Mouse (Mus musculus): ENCODE measurements around the gene Hspa2. TPM values are rescaled to one million over a fixed set of nuclear protein-coding genes. Genes with fewer than 3 reads are reported as not detected.
A peak's percentile ranks its signal among the peaks of the same experiment; 100 is the strongest.

Gene Hspa2
- 11.0 and 12.5 TPM in 2 replicates for polyA plus RNA-seq (2015; fragmentation: Nextera tagmentation; extraction: Ambion mirVana)

DNA sequence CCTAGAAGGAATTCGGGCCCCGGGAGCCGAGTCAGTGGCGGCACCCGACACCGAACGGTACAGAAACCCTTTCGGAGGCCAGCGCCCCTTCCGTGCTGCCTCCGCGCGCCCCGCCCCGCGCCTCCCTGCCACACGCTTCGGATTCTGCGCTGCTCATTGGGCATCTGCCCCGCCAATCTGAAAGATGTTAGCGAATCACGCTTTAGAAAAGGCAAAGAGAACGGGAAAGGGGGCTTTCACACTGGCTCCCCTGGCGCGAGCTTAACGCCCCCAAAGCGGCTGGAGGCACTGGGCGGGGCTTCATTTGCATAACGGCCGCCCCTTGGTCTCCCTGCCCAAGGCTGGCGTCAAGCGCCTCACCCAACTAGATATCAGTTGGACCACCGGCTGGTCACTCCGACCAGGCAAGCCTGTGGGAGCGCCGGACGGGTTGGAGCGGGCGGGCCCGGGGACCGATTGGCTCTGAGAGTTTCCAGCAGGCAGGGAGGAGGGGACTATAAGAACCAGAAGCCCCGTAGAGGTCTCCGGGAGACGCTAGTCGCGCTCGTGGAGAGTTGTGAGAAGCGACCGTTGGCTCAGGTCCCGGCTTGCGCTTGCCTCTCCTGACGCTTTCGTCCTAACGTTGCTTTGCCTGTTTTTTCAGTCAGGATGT, at the start of gene Hspa2:
Gene Hspa2 (plus strand): TSS at position 291 of the 652 bp plus-strand sequence.
- no peaks in the 10 kb centered on the region for H3K9me3 ChIP-seq (ENCODE audit: low read length)
- peaks cover 29% of the 10 kb centered on the region for H3K27me3 ChIP-seq (ENCODE audit: insufficient read depth, low read length)
- H3K4me3 ChIP-seq (ENCODE audit: low read length): peak within 1 kb of the TSS; percentile 70
- peak within 1 kb of the TSS; percentile 83 for H3K4me2 ChIP-seq (replicated peaks; ENCODE audit: low read depth, low read length)
- H3K27ac ChIP-seq (ENCODE audit: low read length): peak within 1 kb of the TSS; percentile 88
- ATAC-seq (ENCODE audit: low FRiP score, low TSS enrichment): peak; percentile 99
- peak within 1 kb of the TSS; percentile 75 for H3K9ac ChIP-seq (replicated peaks; ENCODE audit: low read length)
- H3K36me3 ChIP-seq (ENCODE audit: insufficient read depth, low read length): no peaks in the 10 kb centered on the region
- under 1% methylated on average over 53 of the region's 54 CpGs for WGBS
- H3K4me1 ChIP-seq (ENCODE audit: insufficient read depth, low read length): peaks cover 22% of the 10 kb centered on the region

GRCm38 (mm10) chr12:76360868-76361267, 43.1 kb upstream of the Hspa2 start:
- H3K4me2 ChIP-seq (replicated peaks; ENCODE audit: low read depth, low read length): no peak overlapping the region
- no peak for ATAC-seq (ENCODE audit: low FRiP score, low TSS enrichment)
- H3K9me3 ChIP-seq (ENCODE audit: low read length): no peaks in the 10 kb centered on the region
- H3K4me3 ChIP-seq (ENCODE audit: low read length): no peak overlapping the region
- H3K4me1 ChIP-seq (ENCODE audit: insufficient read depth, low read length): peaks cover 7% of the 10 kb centered on the region
- H3K27me3 ChIP-seq (ENCODE audit: insufficient read depth, low read length): no peaks in the 10 kb centered on the region
- H3K36me3 ChIP-seq (ENCODE audit: insufficient read depth, low read length): 0 out of 2 replicates have a peak, but pooled peaks cover 5% of the 10 kb centered on the region
- WGBS: 46% methylated on average over 1 of the region's 1 CpGs
- no peak overlapping the region for H3K27ac ChIP-seq (ENCODE audit: low read length)
- H3K9ac ChIP-seq (replicated peaks; ENCODE audit: low read length): no peak overlapping the region

- no peak overlapping the region for H3K4me3 ChIP-seq (ENCODE audit: low read length)
- 0 out of 2 replicates have a peak, but pooled peaks cover 5% of the 10 kb centered on the region for H3K36me3 ChIP-seq (ENCODE audit: insufficient read depth, low read length)
- no peaks in the 10 kb centered on the region for H3K27me3 ChIP-seq (ENCODE audit: insufficient read depth, low read length)
- ATAC-seq (ENCODE audit: low FRiP score, low TSS enrichment): no peak
- no peak overlapping the region for H3K27ac ChIP-seq (ENCODE audit: low read length)
- no peaks in the 10 kb centered on the region for H3K9me3 ChIP-seq (ENCODE audit: low read length)
- WGBS: 43% methylated on average over 9 of the region's 9 CpGs
- H3K4me1 ChIP-seq (ENCODE audit: insufficient read depth, low read length): peaks cover 8% of the 10 kb centered on the region
- no peak overlapping the region for H3K4me2 ChIP-seq (replicated peaks; ENCODE audit: low read depth, low read length)
- no peak overlapping the region for H3K9ac ChIP-seq (replicated peaks; ENCODE audit: low read length)
These were observed 42.3 kb upstream of the Hspa2 start for GRCm38 (mm10) chr12:76361405-76362302.

GRCm38 (mm10) chr12:76362303-76362676, 41.7 kb upstream of the Hspa2 start:
- no peak overlapping the region for H3K9ac ChIP-seq (replicated peaks; ENCODE audit: low read length)
- H3K4me3 ChIP-seq (ENCODE audit: low read length): no peak overlapping the region
- no peak overlapping the region for H3K27ac ChIP-seq (ENCODE audit: low read length)
- no peak for ATAC-seq (ENCODE audit: low FRiP score, low TSS enrichment)
- H3K4me1 ChIP-seq (ENCODE audit: insufficient read depth, low read length): peaks cover 14% of the 10 kb centered on the region
- no peak overlapping the region for H3K4me2 ChIP-seq (replicated peaks; ENCODE audit: low read depth, low read length)
- H3K36me3 ChIP-seq (ENCODE audit: insufficient read depth, low read length): 0 out of 2 replicates have a peak, but pooled peaks cover 5% of the 10 kb centered on the region
- WGBS: 75% methylated on average over 9 of the region's 9 CpGs
- no peaks in the 10 kb centered on the region for H3K27me3 ChIP-seq (ENCODE audit: insufficient read depth, low read length)
- H3K9me3 ChIP-seq (ENCODE audit: low read length): no peaks in the 10 kb centered on the region

- no peak overlapping the region for H3K9ac ChIP-seq (replicated peaks; ENCODE audit: low read length)
- peaks cover 28% of the 10 kb centered on the region for H3K4me1 ChIP-seq (ENCODE audit: insufficient read depth, low read length)
- H3K36me3 ChIP-seq (ENCODE audit: insufficient read depth, low read length): 0 out of 2 replicates have a peak, but pooled peaks cover 2% of the 10 kb centered on the region
- no peak overlapping the region for H3K4me2 ChIP-seq (replicated peaks; ENCODE audit: low read depth, low read length)
- H3K9me3 ChIP-seq (ENCODE audit: low read length): no peaks in the 10 kb centered on the region
- H3K4me3 ChIP-seq (ENCODE audit: low read length): no peak overlapping the region
- no peak for ATAC-seq (ENCODE audit: low FRiP score, low TSS enrichment)
- no peaks in the 10 kb centered on the region for H3K27me3 ChIP-seq (ENCODE audit: insufficient read depth, low read length)
- 79% methylated on average over 3 of the region's 3 CpGs for WGBS
- no peak overlapping the region for H3K27ac ChIP-seq (ENCODE audit: low read length)
These were observed 37.7 kb upstream of the Hspa2 start for GRCm38 (mm10) chr12:76366276-76366675.

DNA sequence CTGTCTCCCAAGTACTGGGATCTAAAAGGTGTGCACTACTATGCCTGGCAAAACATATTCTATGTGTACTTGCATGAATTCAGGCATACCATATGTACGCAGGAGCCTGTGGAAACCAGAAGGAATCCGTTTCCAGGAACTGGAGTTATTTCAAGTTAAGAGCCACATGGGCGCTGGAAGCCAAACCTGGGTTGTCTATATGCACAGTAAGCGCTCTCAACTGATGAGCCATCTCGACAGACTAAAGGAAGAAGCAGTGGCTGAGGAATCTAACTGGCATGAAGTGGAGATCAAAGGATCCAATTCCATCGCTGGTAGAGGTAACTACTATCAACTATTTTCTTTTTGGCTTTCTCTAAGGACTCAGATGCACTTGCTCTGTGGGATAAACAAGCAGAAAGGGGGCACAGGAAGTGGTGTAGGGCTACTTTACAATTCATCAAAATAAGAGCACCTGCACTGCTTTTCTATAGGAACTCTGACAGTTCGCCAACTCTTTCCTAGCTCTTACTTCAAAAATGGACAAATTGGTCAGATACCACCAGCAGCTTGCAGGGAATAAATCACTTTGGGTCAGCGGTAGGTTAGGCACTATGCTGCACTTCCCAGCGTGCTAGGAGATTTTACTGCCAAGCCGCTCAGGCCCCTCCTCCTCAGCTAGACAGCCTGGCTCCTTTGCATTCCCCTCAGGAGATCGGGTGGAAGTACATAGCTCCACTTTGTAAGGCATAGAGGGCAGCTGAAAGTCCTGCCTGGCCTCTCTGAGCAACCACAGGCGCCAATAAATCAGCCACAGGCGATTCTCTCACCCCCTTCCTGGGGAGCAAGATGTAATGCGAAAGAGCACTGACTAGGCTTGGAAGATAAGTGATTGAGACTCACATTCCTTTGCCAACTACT, 36.6 kb upstream of the Hspa2 start:
- 0 out of 2 replicates have a peak, but pooled peaks cover 2% of the 10 kb centered on the region for H3K36me3 ChIP-seq (ENCODE audit: insufficient read depth, low read length)
- H3K4me3 ChIP-seq (ENCODE audit: low read length): peak overlapping the region; percentile 97
- H3K27me3 ChIP-seq (ENCODE audit: insufficient read depth, low read length): no peaks in the 10 kb centered on the region
- H3K4me2 ChIP-seq (replicated peaks; ENCODE audit: low read depth, low read length): peak overlapping the region; percentile 78
- WGBS: 13% methylated on average over 14 of the region's 14 CpGs
- no peak for ATAC-seq (ENCODE audit: low FRiP score, low TSS enrichment)
- peak overlapping the region; percentile 100; the same call in 1 of the 2 replicates for H3K9ac ChIP-seq (replicated peaks; ENCODE audit: low read length)
- H3K27ac ChIP-seq (ENCODE audit: low read length): peak overlapping the region; percentile 100
- peaks cover 32% of the 10 kb centered on the region for H3K4me1 ChIP-seq (ENCODE audit: insufficient read depth, low read length)
- H3K9me3 ChIP-seq (ENCODE audit: low read length): no peaks in the 10 kb centered on the region

DNA sequence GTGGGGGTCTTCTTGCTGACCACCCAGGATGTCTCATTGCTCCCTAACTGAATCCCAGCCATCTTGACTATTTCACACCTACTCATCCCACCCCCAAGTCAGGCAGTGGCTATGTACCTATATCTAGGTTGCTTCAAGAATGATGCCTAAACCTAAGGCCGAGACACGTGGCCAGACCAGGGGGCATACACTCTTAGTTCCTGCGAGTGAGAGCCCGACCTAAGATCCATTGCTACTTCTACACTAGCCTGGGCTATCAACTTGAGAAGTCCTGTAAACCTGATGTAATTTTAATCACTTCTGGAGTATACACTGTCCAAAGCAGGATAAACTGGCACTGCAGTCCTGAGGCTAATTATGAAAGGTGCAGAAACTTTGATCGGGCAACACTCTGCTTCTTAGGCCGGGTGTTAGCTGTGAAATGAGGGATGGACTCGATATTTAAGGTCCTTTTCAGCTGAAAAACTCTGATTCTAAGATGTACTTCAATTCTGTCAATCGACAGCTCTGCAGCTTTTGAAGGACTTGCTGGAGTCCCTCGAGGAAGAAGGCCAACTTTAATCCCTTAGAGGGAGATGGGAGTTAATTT, 35.7 kb upstream of the Hspa2 start:
- no peaks in the 10 kb centered on the region for H3K27me3 ChIP-seq (ENCODE audit: insufficient read depth, low read length)
- peak overlapping the region; percentile 78 for H3K4me2 ChIP-seq (replicated peaks; ENCODE audit: low read depth, low read length)
- 0 out of 2 replicates have a peak, but pooled peaks cover 2% of the 10 kb centered on the region for H3K36me3 ChIP-seq (ENCODE audit: insufficient read depth, low read length)
- no peaks in the 10 kb centered on the region for H3K9me3 ChIP-seq (ENCODE audit: low read length)
- peak overlapping the region; percentile 100 for H3K27ac ChIP-seq (ENCODE audit: low read length)
- no peak for ATAC-seq (ENCODE audit: low FRiP score, low TSS enrichment)
- H3K4me3 ChIP-seq (ENCODE audit: low read length): peak overlapping the region; percentile 97
- peak overlapping the region; percentile 100 for H3K9ac ChIP-seq (replicated peaks; ENCODE audit: low read length)
- 5% methylated on average over 9 of the region's 9 CpGs for WGBS
- peaks cover 38% of the 10 kb centered on the region for H3K4me1 ChIP-seq (ENCODE audit: insufficient read depth, low read length)

DNA sequence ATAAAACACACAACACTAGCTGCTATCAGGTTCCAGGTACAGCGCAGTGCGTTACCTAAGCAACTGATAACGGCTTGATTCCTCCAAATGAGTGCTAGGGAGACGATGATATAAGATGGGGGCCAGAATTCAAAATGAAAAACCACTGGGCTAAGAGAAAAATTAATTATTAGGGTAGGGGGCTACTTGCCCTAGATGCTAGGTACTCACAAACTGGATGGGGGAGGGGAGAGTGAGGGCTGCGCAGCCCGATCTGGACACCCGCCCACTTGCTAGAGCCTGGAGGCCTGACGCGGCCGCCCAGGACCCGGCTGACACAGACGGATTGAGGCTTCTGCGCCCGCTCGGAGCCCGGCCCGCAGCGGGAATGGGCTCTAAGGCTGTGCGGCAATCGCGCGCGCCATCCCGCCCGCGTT, 35.2 kb upstream of the Hspa2 start:
- Histone ChIP-seq H3K27me3 (ENCODE audit: insufficient read depth, low read length) (no peaks in the 10 kb centered on the region), H3K27ac (ENCODE audit: low read length) (peak overlapping the region; percentile 100), H3K4me1 (ENCODE audit: insufficient read depth, low read length) (peaks cover 39% of the 10 kb centered on the region), H3K36me3 (ENCODE audit: insufficient read depth, low read length) (0 out of 2 replicates have a peak, but pooled peaks cover 2% of the 10 kb centered on the region), H3K9ac (replicated peaks; ENCODE audit: low read length) (peak overlapping the region; percentile 100), H3K4me3 (ENCODE audit: low read length) (peak overlapping the region; percentile 97), H3K9me3 (ENCODE audit: low read length) (no peaks in the 10 kb centered on the region), H3K4me2 (replicated peaks; ENCODE audit: low read depth, low read length) (peak overlapping the region; percentile 78)
- ATAC-seq (ENCODE audit: low FRiP score, low TSS enrichment): peak; percentile 12
- under 1% methylated on average over 26 of the region's 26 CpGs for WGBS
